Mouse (Mus musculus) testis, postnatal 10 days (tissue): ENCODE data around the gene D11Wsu47e.

Experiments
- DNase-seq: peaks from one replicate; pipeline ENCODE4 v3.0.0; 2021; ENCODE audit warnings: low spot score

The D11Wsu47e gene

GRCm38 (mm10) chr11:113736848-113737552, 52.8 kb downstream of the D11Wsu47e start:
- DNase-seq = no peak

- no peak for DNase-seq
These were observed 53.3 kb downstream of the D11Wsu47e start for GRCm38 (mm10) chr11:113737553-113737854.

- DNase-seq = no peak
These were observed 53.7 kb downstream of the D11Wsu47e start for GRCm38 (mm10) chr11:113737912-113738311.

- peak; percentile 63 for DNase-seq
These were observed 55.0 kb downstream of the D11Wsu47e start for GRCm38 (mm10) chr11:113739213-113739612.

GRCm38 (mm10) chr11:113740100-113740499, 55.9 kb downstream of the D11Wsu47e start:
- no peak for DNase-seq

- no peak for DNase-seq
These were observed 58.8 kb downstream of the D11Wsu47e start for GRCm38 (mm10) chr11:113742998-113743397.
